Mouse (Mus musculus) lung, embryonic 14.5 days (tissue): ENCODE measurements around the gene Gucd1. TPM values are rescaled to one million over a fixed set of nuclear protein-coding genes. Genes with fewer than 3 reads are reported as not detected.

ENCODE experiments used
- ATAC-seq: fragments of 200-750 bp; cut with Nextera tagmentation; 2 replicates; pipeline ENCODE4 v1.8.0; 2017; ENCODE audit warnings: mild to moderate bottlenecking, moderate TSS enrichment, moderate library complexity; ENCODE audit not compliant: insufficient read depth
- DNase-seq: peaks from one replicate; pipeline ENCODE4 v3.0.0-alpha.2; 2015
- H3K27ac ChIP-seq: fragments of 300-500 bp; sonication (generic); 2 replicates; pipeline ENCODE4 v1.5.1; 2014; ENCODE audit warnings: low read depth, mild to moderate bottlenecking, moderate library complexity
- H3K27me3 ChIP-seq: fragments of 300-500 bp; sonication (generic); 2 replicates; pipeline ENCODE4 v1.6.1; 2014; ENCODE audit warnings: low read length, control low read depth; ENCODE audit not compliant: insufficient read depth
- H3K36me3 ChIP-seq: fragments of 300-500 bp; sonication (generic); 2 replicates; pipeline ENCODE4 v1.6.1; 2014; ENCODE audit warnings: control low read depth; ENCODE audit not compliant: insufficient read depth
- H3K4me1 ChIP-seq: fragments of 300-500 bp; sonication (generic); 2 replicates; pipeline ENCODE4 v1.6.1; 2014; ENCODE audit warnings: antibody characterized with exemption, control low read depth; ENCODE audit not compliant: insufficient read depth
- H3K4me2 ChIP-seq: fragments of 300-500 bp; sonication (generic); 2 replicates; pipeline ENCODE4 v1.6.1; 2014; ENCODE audit warnings: mild to moderate bottlenecking
- H3K4me3 ChIP-seq: fragments of 300-500 bp; sonication (generic); 2 replicates; pipeline ENCODE4 v1.5.1; 2014; ENCODE audit warnings: low read depth, low read length
- H3K9ac ChIP-seq: fragments of 300-500 bp; sonication (generic); 2 replicates; pipeline ENCODE4 v1.6.1; 2014
- H3K9me3 ChIP-seq: fragments of 300-500 bp; sonication (generic); 2 replicates; pipeline ENCODE4 v1.6.1; 2016; ENCODE audit warnings: low read depth, low read length, control low read depth
- CTCF ChIP-seq: IDR thresholded peaks from 2 replicates; pipeline ENCODE4 v1.5.1; 2016; ENCODE audit warnings: antibody characterized with exemption, low read depth
- WGBS: fragments of 180-500 bp; shearing (Covaris S2); extraction: QIAGEN DNeasy Blood & Tissue Kit; methylation state at CpG from one replicate; pipeline ENCODE4 v1.1.7; 2014; 5-methylcytosine and 5-hydroxymethylcytosine counted together
- polyA plus RNA-seq: library from polyadenylated mRNA; unstranded; fragments of >200 nt; fragmentation: Nextera tagmentation; extraction: Ambion mirVana; gene quantifications from 2 replicates; pipeline ENCODE4 v1.2.1, GENCODE M21; 2014

Gene Gucd1
- polyA plus RNA-seq, 1 experiment from 2014 or later: 32.6 TPM

DNA sequence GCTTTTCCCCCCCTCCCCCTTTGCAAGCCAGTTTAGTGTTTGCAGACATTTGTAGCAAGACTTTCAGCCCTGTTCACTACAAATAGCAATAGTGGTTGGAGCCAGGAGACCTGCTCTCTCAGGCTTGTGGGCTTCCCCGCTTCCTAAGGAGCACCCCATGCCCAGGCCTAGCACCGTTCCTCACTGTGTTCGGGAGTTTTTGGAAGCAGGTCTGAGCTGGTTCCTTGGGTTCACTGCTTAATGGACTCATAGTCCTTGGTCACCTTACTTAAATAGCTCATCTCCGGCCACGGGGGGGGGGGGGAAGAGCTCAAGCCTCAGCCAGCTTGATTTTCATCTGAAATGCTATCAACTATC, 213.7 kb downstream of the Gucd1 start:
- DNase-seq (no peak), ATAC-seq (no peak)
- Histone ChIP-seq H3K4me1 (no peaks in the 10 kb centered on the region), H3K4me3 (no peak overlapping the region), H3K4me2 (no peak overlapping the region), H3K9ac (no peak overlapping the region), H3K36me3 (peaks cover 64% of the 10 kb centered on the region), H3K27ac (no peak overlapping the region), H3K9me3 (no peaks in the 10 kb centered on the region), H3K27me3 (no peaks in the 10 kb centered on the region)
- 75% methylated on average over 5 of the region's 5 CpGs for WGBS
- no peak for TF ChIP-seq CTCF

GRCm38 (mm10) chr10:75303324-75304048, 214.3 kb downstream of the Gucd1 start:
- H3K9ac ChIP-seq: no peak overlapping the region
- no peak overlapping the region for H3K4me3 ChIP-seq
- no peaks in the 10 kb centered on the region for H3K27me3 ChIP-seq
- H3K36me3 ChIP-seq: peaks cover 58% of the 10 kb centered on the region
- H3K4me2 ChIP-seq: no peak overlapping the region
- 72% methylated on average over 8 of the region's 8 CpGs for WGBS
- TF ChIP-seq CTCF: no peak
- no peaks in the 10 kb centered on the region for H3K9me3 ChIP-seq
- no peak for DNase-seq
- no peaks in the 10 kb centered on the region for H3K4me1 ChIP-seq
- ATAC-seq: no peak
- H3K27ac ChIP-seq: no peak overlapping the region

- Histone ChIP-seq H3K27me3 (no peaks in the 10 kb centered on the region), H3K9me3 (no peaks in the 10 kb centered on the region), H3K4me2 (no peak overlapping the region), H3K9ac (no peak overlapping the region), H3K4me3 (no peak overlapping the region), H3K36me3 (peaks cover 49% of the 10 kb centered on the region), H3K27ac (no peak overlapping the region), H3K4me1 (no peaks in the 10 kb centered on the region)
- no peak for TF ChIP-seq CTCF
- WGBS: 83% methylated on average over 4 of the region's 4 CpGs
- no peak for ATAC-seq
- no peak for DNase-seq
Observed at GRCm38 (mm10) chr10:75302536-75302935, 215.2 kb downstream of the Gucd1 start.

- Histone ChIP-seq H3K27ac (no peak overlapping the region), H3K27me3 (no peaks in the 10 kb centered on the region), H3K9me3 (no peaks in the 10 kb centered on the region), H3K9ac (no peak overlapping the region), H3K4me1 (no peaks in the 10 kb centered on the region), H3K4me3 (no peak overlapping the region), H3K36me3 (peaks cover 47% of the 10 kb centered on the region), H3K4me2 (no peak overlapping the region)
- no peak for TF ChIP-seq CTCF
- WGBS: 95% methylated on average over 4 of the region's 4 CpGs
- ATAC-seq (no peak), DNase-seq (no peak)
Observed at GRCm38 (mm10) chr10:75301937-75302336, 215.8 kb downstream of the Gucd1 start.

- TF ChIP-seq CTCF: no peak
- no peak for ATAC-seq
- Histone ChIP-seq H3K4me1 (no peaks in the 10 kb centered on the region), H3K36me3 (peaks cover 49% of the 10 kb centered on the region), H3K27ac (no peak overlapping the region), H3K9ac (no peak overlapping the region), H3K9me3 (no peaks in the 10 kb centered on the region), H3K4me2 (no peak overlapping the region), H3K4me3 (no peak overlapping the region), H3K27me3 (no peaks in the 10 kb centered on the region)
- WGBS: 88% methylated on average over 12 of the region's 12 CpGs
- no peak for DNase-seq
Observed at GRCm38 (mm10) chr10:75301195-75301806, 216.5 kb downstream of the Gucd1 start.

Other genes starting within 250 kb of the Gucd1 start
- 7.3 and 8.0 TPM in 2 replicates for gene Adora2a, start 201.1 kb downstream of the Gucd1 start, polyA plus RNA-seq
- gene Upb1, start 116.9 kb downstream of the Gucd1 start, polyA plus RNA-seq: 0.17 and 0.76 TPM in 2 replicates
- gene Snrpd3, start 421 bp downstream of the Gucd1 start, polyA plus RNA-seq: 188 and 202 TPM in 2 replicates
- gene Lrrc75b, start 42.4 kb upstream of the Gucd1 start, polyA plus RNA-seq: 0.50 and 0.69 TPM in 2 replicates
- 1.8 and 1.9 TPM in 2 replicates for gene Ggt1, start 43.6 kb upstream of the Gucd1 start, polyA plus RNA-seq
- 0.43 and 0.71 TPM in 2 replicates for gene Ggt5, start 71.4 kb upstream of the Gucd1 start, polyA plus RNA-seq
- 5.8 and 5.9 TPM in 2 replicates for gene Susd2, start 126.0 kb upstream of the Gucd1 start, polyA plus RNA-seq
- gene Cabin1, start 246.4 kb upstream of the Gucd1 start, polyA plus RNA-seq: 41.1 and 50.0 TPM in 2 replicates